Mouse (Mus musculus): ENCODE measurements around the gene Baiap2l2. TPM values are rescaled to one million over a fixed set of nuclear protein-coding genes. Genes with fewer than 3 reads are reported as not detected.
A peak's percentile ranks its signal among the peaks of the same experiment; 100 is the strongest.

Baiap2l2 gene
- polyA plus RNA-seq, 1 experiment from 2014 or later, result 7.3 TPM

- Histone ChIP-seq H3K4me3 (replicated peaks; ENCODE audit: low read length) (peak overlapping the region; percentile 63), H3K4me2 (ENCODE audit: low read depth, low read length) (peak overlapping the region; percentile 99), H3K9ac (ENCODE audit: low read length) (peak overlapping the region; percentile 77), H3K36me3 (ENCODE audit: control insufficient read depth, insufficient read depth, low read length) (no peaks in the 10 kb centered on the region), H3K4me1 (ENCODE audit: control insufficient read depth, insufficient read depth, low read length) (peaks cover 7% of the 10 kb centered on the region; the same call in 1 of the 2 replicates), H3K9me3 (replicated peaks; ENCODE audit: control insufficient read depth, low read length) (no peaks in the 10 kb centered on the region), H3K27me3 (ENCODE audit: control insufficient read depth, insufficient read depth, low read length) (peaks cover 23% of the 10 kb centered on the region; the same call in 1 of the 2 replicates), H3K27ac (ENCODE audit: low read length) (no peak overlapping the region)
- WGBS, result under 1% methylated on average over 52 of the region's 62 CpGs
- ATAC-seq (ENCODE audit: insufficient read depth, low FRiP score), result peak; percentile 49; the same call in 1 of the 2 replicates
These were observed 24.1 kb downstream of the Baiap2l2 start for GRCm38 (mm10) chr15:79261095-79261725.

DNA sequence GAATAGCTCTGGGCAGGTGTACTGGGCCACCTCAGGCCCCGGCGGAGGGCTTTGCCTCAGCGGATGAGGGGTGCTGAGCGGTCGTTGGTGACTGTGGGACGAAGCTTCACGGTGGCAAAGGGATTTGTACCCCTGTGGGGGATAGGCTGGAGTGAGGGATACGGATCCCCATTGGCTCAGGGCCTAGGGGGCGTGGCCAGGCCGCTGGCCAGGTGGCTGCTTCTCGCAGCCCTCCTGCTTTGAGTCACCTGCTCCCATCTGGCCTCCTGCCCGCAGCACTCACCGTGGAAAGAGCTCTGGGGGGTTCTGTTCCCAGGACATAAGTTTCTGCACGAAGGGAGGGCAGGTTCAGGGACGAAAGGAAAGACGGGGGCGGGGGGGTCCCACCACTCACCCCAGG is 26.8 kb downstream of the Baiap2l2 start:
- H3K4me2 ChIP-seq (ENCODE audit: low read depth, low read length), result no peak overlapping the region
- H3K27ac ChIP-seq (ENCODE audit: low read length), result no peak overlapping the region
- H3K9me3 ChIP-seq (replicated peaks; ENCODE audit: control insufficient read depth, low read length), result no peaks in the 10 kb centered on the region
- H3K9ac ChIP-seq (ENCODE audit: low read length), result peak overlapping the region; percentile 16; the same call in 1 of the 2 replicates
- no peak for ATAC-seq (ENCODE audit: insufficient read depth, low FRiP score)
- WGBS, result 28% methylated on average over 17 of the region's 17 CpGs
- H3K36me3 ChIP-seq (ENCODE audit: control insufficient read depth, insufficient read depth, low read length), result no peaks in the 10 kb centered on the region
- no peak overlapping the region for H3K4me3 ChIP-seq (replicated peaks; ENCODE audit: low read length)
- H3K4me1 ChIP-seq (ENCODE audit: control insufficient read depth, insufficient read depth, low read length), result peaks cover 7% of the 10 kb centered on the region; the same call in 1 of the 2 replicates
- H3K27me3 ChIP-seq (ENCODE audit: control insufficient read depth, insufficient read depth, low read length), result peaks cover 26% of the 10 kb centered on the region; the same call in 1 of the 2 replicates

- H3K27me3 ChIP-seq (ENCODE audit: control insufficient read depth, insufficient read depth, low read length), result peaks cover 21% of the 10 kb centered on the region
- no peak within 1 kb of the TSS for H3K9ac ChIP-seq (ENCODE audit: low read length)
- no peaks in the 10 kb centered on the region for H3K36me3 ChIP-seq (ENCODE audit: control insufficient read depth, insufficient read depth, low read length)
- no peak within 1 kb of the TSS for H3K4me2 ChIP-seq (ENCODE audit: low read depth, low read length)
- H3K4me1 ChIP-seq (ENCODE audit: control insufficient read depth, insufficient read depth, low read length), result peaks cover 5% of the 10 kb centered on the region; the same call in 1 of the 2 replicates
- no peak for ATAC-seq (ENCODE audit: insufficient read depth, low FRiP score)
- H3K27ac ChIP-seq (ENCODE audit: low read length), result no peak within 1 kb of the TSS
- H3K4me3 ChIP-seq (replicated peaks; ENCODE audit: low read length), result no peak within 1 kb of the TSS
- H3K9me3 ChIP-seq (replicated peaks; ENCODE audit: control insufficient read depth, low read length), result no peaks in the 10 kb centered on the region
- 40% methylated on average over 3 of the region's 3 CpGs for WGBS
These were observed 30.7 kb downstream of the Baiap2l2 start, which contains the start of gene Slc16a8 for GRCm38 (mm10) chr15:79254661-79255060. Gene Slc16a8 (minus strand): TSS chr15:79254761.

- Histone ChIP-seq H3K27ac (ENCODE audit: low read length) (no peak overlapping the region), H3K36me3 (ENCODE audit: control insufficient read depth, insufficient read depth, low read length) (no peaks in the 10 kb centered on the region), H3K4me1 (ENCODE audit: control insufficient read depth, insufficient read depth, low read length) (peaks cover 5% of the 10 kb centered on the region; the same call in 1 of the 2 replicates), H3K4me2 (ENCODE audit: low read depth, low read length) (peak overlapping the region; percentile 81), H3K9ac (ENCODE audit: low read length) (peak overlapping the region; percentile 77), H3K4me3 (replicated peaks; ENCODE audit: low read length) (peak overlapping the region; percentile 45), H3K27me3 (ENCODE audit: control insufficient read depth, insufficient read depth, low read length) (peaks cover 21% of the 10 kb centered on the region), H3K9me3 (replicated peaks; ENCODE audit: control insufficient read depth, low read length) (no peaks in the 10 kb centered on the region)
- ATAC-seq (ENCODE audit: insufficient read depth, low FRiP score), result peak; percentile 26; the same call in 1 of the 2 replicates
- 32% methylated on average over 24 of the region's 24 CpGs for whole genome bisulfite sequencing
These were observed 32.8 kb downstream of the Baiap2l2 start for GRCm38 (mm10) chr15:79252580-79252979.

GRCm38 (mm10) chr15:79251781-79252491 is 33.4 kb downstream of the Baiap2l2 start:
- H3K27me3 ChIP-seq (ENCODE audit: control insufficient read depth, insufficient read depth, low read length), result peaks cover 21% of the 10 kb centered on the region
- H3K27ac ChIP-seq (ENCODE audit: low read length), result no peak overlapping the region
- H3K9ac ChIP-seq (ENCODE audit: low read length), result peak overlapping the region; percentile 77
- ATAC-seq (ENCODE audit: insufficient read depth, low FRiP score), result peak; percentile 46; the same call in 1 of the 2 replicates
- H3K36me3 ChIP-seq (ENCODE audit: control insufficient read depth, insufficient read depth, low read length), result no peaks in the 10 kb centered on the region
- H3K4me2 ChIP-seq (ENCODE audit: low read depth, low read length), result peak overlapping the region; percentile 81
- peaks cover 5% of the 10 kb centered on the region; the same call in 1 of the 2 replicates for H3K4me1 ChIP-seq (ENCODE audit: control insufficient read depth, insufficient read depth, low read length)
- WGBS, result 3% methylated on average over 61 of the region's 61 CpGs
- no peaks in the 10 kb centered on the region for H3K9me3 ChIP-seq (replicated peaks; ENCODE audit: control insufficient read depth, low read length)
- H3K4me3 ChIP-seq (replicated peaks; ENCODE audit: low read length), result peak overlapping the region; percentile 45

DNA sequence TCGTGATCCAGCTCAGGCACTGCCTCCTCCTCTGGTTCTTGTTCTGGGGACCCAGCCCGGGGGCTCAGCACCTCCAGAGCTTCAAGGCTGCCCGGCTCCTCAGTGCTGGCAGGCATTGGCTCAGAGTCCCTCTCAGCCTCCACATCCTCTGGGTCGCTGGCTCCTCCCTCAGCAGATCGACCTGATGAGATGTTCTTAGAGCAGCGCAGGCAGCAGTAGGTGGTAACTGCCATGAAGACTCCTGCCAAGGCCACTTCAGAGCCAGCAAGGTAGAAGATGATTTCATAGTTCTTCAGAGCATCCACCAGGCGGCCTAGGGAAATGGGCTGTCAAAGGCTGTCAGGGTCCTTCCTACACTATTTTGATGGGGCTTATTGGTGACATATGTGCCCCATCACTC is 34.2 kb downstream of the Baiap2l2 start:
- no peak overlapping the region for H3K9ac ChIP-seq (ENCODE audit: low read length)
- H3K4me3 ChIP-seq (replicated peaks; ENCODE audit: low read length), result no peak overlapping the region
- H3K4me1 ChIP-seq (ENCODE audit: control insufficient read depth, insufficient read depth, low read length), result peaks cover 5% of the 10 kb centered on the region; the same call in 1 of the 2 replicates
- H3K27me3 ChIP-seq (ENCODE audit: control insufficient read depth, insufficient read depth, low read length), result peaks cover 21% of the 10 kb centered on the region
- H3K27ac ChIP-seq (ENCODE audit: low read length), result no peak overlapping the region
- 60% methylated on average over 7 of the region's 7 CpGs for WGBS
- H3K4me2 ChIP-seq (ENCODE audit: low read depth, low read length), result no peak overlapping the region
- ATAC-seq (ENCODE audit: insufficient read depth, low FRiP score), result no peak
- H3K9me3 ChIP-seq (replicated peaks; ENCODE audit: control insufficient read depth, low read length), result no peaks in the 10 kb centered on the region
- no peaks in the 10 kb centered on the region for H3K36me3 ChIP-seq (ENCODE audit: control insufficient read depth, insufficient read depth, low read length)

GRCm38 (mm10) chr15:79250236-79250635 is 35.1 kb downstream of the Baiap2l2 start:
- Histone ChIP-seq H3K27ac (ENCODE audit: low read length) (no peak overlapping the region), H3K4me1 (ENCODE audit: control insufficient read depth, insufficient read depth, low read length) (peaks cover 5% of the 10 kb centered on the region; the same call in 1 of the 2 replicates), H3K27me3 (ENCODE audit: control insufficient read depth, insufficient read depth, low read length) (peaks cover 21% of the 10 kb centered on the region), H3K9ac (ENCODE audit: low read length) (no peak overlapping the region), H3K4me3 (replicated peaks; ENCODE audit: low read length) (no peak overlapping the region), H3K36me3 (ENCODE audit: control insufficient read depth, insufficient read depth, low read length) (peaks cover 2% of the 10 kb centered on the region; the same call in 1 of the 2 replicates), H3K9me3 (replicated peaks; ENCODE audit: control insufficient read depth, low read length) (no peaks in the 10 kb centered on the region), H3K4me2 (ENCODE audit: low read depth, low read length) (no peak overlapping the region)
- WGBS, result 82% methylated on average over 2 of the region's 2 CpGs
- no peak for ATAC-seq (ENCODE audit: insufficient read depth, low FRiP score)

DNA sequence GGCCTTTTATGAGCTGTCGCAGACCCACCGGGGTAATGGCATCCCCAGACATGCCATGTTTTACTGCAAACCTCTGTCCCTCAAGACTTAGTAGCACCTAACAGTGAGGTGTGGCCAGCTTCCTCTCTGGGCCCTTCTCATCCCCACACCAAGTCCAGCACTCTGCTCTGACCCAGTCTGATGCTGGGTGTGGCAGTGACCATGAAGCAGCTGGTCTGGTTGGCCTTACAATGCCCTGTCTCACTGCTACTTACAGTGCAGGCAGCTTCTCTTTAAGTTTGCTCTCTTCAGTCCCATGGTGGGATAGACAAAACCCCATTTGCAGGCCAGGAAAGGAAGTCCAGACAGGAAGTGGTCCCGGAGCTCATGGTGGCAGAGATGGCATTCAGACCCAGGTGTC is 40.0 kb downstream of the Baiap2l2 start:
- Histone ChIP-seq H3K9me3 (replicated peaks; ENCODE audit: control insufficient read depth, low read length) (no peaks in the 10 kb centered on the region), H3K27ac (ENCODE audit: low read length) (no peak overlapping the region), H3K4me3 (replicated peaks; ENCODE audit: low read length) (no peak overlapping the region), H3K4me2 (ENCODE audit: low read depth, low read length) (no peak overlapping the region), H3K4me1 (ENCODE audit: control insufficient read depth, insufficient read depth, low read length) (peaks cover 10% of the 10 kb centered on the region; the same call in 1 of the 2 replicates), H3K36me3 (ENCODE audit: control insufficient read depth, insufficient read depth, low read length) (peaks cover 18% of the 10 kb centered on the region), H3K27me3 (ENCODE audit: control insufficient read depth, insufficient read depth, low read length) (no peaks in the 10 kb centered on the region), H3K9ac (ENCODE audit: low read length) (no peak overlapping the region)
- no peak for ATAC-seq (ENCODE audit: insufficient read depth, low FRiP score)
- WGBS, result 88% methylated on average over 3 of the region's 3 CpGs
